Mouse (Mus musculus): ENCODE measurements around the gene Hoxa4.

GRCm38 (mm10) chr6:52241001-52241621 is 49.6 kb upstream of the Hoxa4 start:
- TF ChIP-seq EP300 (IDR thresholded peaks at IDR 0.05; ENCODE audit: low read depth) (no peak), CTCF (IDR thresholded peaks at IDR 0.05; ENCODE audit: low read depth) (no peak)
